Mouse (Mus musculus): ENCODE measurements around the gene Zfp579. TPM values are rescaled to one million over a fixed set of nuclear protein-coding genes. Genes with fewer than 3 reads are reported as not detected.
A peak's percentile ranks its signal among the peaks of the same experiment; 100 is the strongest.

Zfp579 gene
- polyA plus RNA-seq, 2 experiments: 30.3 to 97.6 TPM

DNA sequence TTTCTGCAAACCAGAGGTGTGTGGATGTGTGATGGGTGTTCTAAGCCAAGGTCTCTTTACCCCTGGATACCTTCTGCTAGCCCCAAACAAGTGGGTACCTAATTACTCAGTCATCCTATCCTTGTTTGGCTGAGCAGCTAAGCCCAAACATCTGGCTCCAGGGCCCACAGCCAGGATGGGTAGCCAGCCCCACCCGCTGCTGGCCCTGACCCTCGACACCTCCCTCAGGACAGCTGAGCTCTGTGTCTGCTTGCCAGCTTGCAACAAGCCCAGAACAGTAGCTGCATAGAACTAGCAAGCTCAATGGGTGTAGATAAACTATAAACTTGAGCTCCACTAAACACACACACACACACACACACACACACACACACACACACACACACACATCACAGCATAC lies 48.1 kb downstream of the Zfp579 start:
- Histone ChIP-seq H3K4me2 (replicated peaks; ENCODE audit: low read depth, low read length, severe bottlenecking) (no peak overlapping the region), H3K9me3 (ENCODE audit: control insufficient read depth, low read length) (no peaks in the 10 kb centered on the region), H3K4me1 (ENCODE audit: control insufficient read depth, insufficient read depth, low read length) (no peaks in the 10 kb centered on the region), H3K9ac (ENCODE audit: low read depth, low read length, severe bottlenecking) (no peak overlapping the region), H3K27me3 (ENCODE audit: control insufficient read depth, insufficient read depth, low read length) (no peaks in the 10 kb centered on the region), H3K36me3 (ENCODE audit: control insufficient read depth, insufficient read depth, low read length) (no peaks in the 10 kb centered on the region), H3K4me3 (replicated peaks; ENCODE audit: low read length) (no peak overlapping the region), H3K27ac (replicated peaks; ENCODE audit: low read depth, low read length) (no peak overlapping the region)
- ATAC-seq (ENCODE audit: low FRiP score, low read depth): no peak; the same call in 1 of the 2 replicates
- TF ChIP-seq POLR2A (IDR thresholded peaks at IDR 0.05; ENCODE audit: borderline replicate concordance, extremely low read depth, insufficient read depth, insufficient read length): no peak
- 0% methylated on average over 1 of the region's 2 CpGs for WGBS
- DNase-seq (ENCODE audit: low spot score): no peak

DNA sequence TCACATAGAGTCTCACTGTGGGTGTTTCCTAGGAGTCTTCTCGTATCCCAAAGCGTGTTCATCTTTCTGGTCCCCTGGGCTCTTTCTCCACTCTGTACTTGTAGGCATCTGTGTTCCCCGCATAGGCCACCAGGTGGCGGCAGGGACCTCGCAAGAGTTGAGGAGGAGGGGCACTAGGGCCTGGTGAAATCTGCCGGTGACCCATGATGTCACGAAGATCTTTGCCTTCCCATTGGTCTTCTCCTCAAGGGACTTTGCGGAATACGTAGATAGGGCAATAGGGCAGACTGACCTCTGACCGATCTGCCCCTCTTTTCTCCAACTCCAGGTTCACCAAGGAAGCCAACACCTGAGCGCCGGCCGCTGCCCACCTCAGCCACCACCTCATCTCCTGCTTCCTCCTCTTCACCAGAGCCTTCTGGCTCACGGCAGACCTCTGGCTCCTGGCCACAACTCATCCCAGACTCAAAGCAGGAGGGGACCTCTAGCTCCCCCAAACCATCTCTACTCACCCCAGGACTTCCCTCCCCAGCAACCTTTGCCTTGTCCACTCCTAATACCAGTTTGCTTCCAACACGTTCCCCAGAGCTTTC lies 52.6 kb downstream of the Zfp579 start:
- H3K4me2 ChIP-seq (replicated peaks; ENCODE audit: low read depth, low read length, severe bottlenecking): peak overlapping the region; percentile 45
- peak; percentile 87 for ATAC-seq (ENCODE audit: low FRiP score, low read depth)
- H3K27ac ChIP-seq (replicated peaks; ENCODE audit: low read depth, low read length): no peak overlapping the region
- no peaks in the 10 kb centered on the region for H3K4me1 ChIP-seq (ENCODE audit: control insufficient read depth, insufficient read depth, low read length)
- H3K4me3 ChIP-seq (replicated peaks; ENCODE audit: low read length): peak overlapping the region; percentile 29
- H3K36me3 ChIP-seq (ENCODE audit: control insufficient read depth, insufficient read depth, low read length): no peaks in the 10 kb centered on the region
- 18% methylated on average over 15 of the region's 15 CpGs for WGBS
- no peak overlapping the region for H3K9ac ChIP-seq (ENCODE audit: low read depth, low read length, severe bottlenecking)
- H3K9me3 ChIP-seq (ENCODE audit: control insufficient read depth, low read length): no peaks in the 10 kb centered on the region
- no peak for TF ChIP-seq POLR2A (IDR thresholded peaks at IDR 0.05; ENCODE audit: borderline replicate concordance, extremely low read depth, insufficient read depth, insufficient read length)
- peak; percentile 90 for DNase-seq (ENCODE audit: low spot score)
- H3K27me3 ChIP-seq (ENCODE audit: control insufficient read depth, insufficient read depth, low read length): no peaks in the 10 kb centered on the region

DNA sequence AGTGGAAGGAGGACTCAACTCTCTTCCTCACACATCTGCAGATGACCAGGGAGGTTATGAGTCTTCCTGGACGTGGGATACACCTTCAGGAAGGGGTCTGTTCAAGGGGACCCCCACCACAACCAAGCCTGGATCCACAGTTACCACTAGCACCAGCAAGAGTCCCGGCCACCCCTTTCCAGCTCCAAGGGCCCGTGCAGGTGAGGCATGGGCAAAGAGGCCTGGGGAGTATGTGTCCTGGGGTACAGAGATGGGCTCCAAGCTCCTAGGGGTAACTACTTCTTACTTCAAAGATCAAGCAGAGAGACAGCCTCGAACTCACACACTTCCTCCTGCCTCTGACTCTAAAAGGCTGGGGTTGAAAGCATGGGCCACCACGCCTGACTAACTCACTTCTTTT lies 53.3 kb downstream of the Zfp579 start:
- Histone ChIP-seq H3K4me2 (replicated peaks; ENCODE audit: low read depth, low read length, severe bottlenecking) (no peak overlapping the region), H3K4me3 (replicated peaks; ENCODE audit: low read length) (no peak overlapping the region), H3K27me3 (ENCODE audit: control insufficient read depth, insufficient read depth, low read length) (no peaks in the 10 kb centered on the region), H3K36me3 (ENCODE audit: control insufficient read depth, insufficient read depth, low read length) (no peaks in the 10 kb centered on the region), H3K27ac (replicated peaks; ENCODE audit: low read depth, low read length) (no peak overlapping the region), H3K9ac (ENCODE audit: low read depth, low read length, severe bottlenecking) (no peak overlapping the region), H3K9me3 (ENCODE audit: control insufficient read depth, low read length) (no peaks in the 10 kb centered on the region), H3K4me1 (ENCODE audit: control insufficient read depth, insufficient read depth, low read length) (no peaks in the 10 kb centered on the region)
- ATAC-seq (ENCODE audit: low FRiP score, low read depth): no peak
- WGBS: 37% methylated on average over 5 of the region's 5 CpGs
- no peak for TF ChIP-seq POLR2A (IDR thresholded peaks at IDR 0.05; ENCODE audit: borderline replicate concordance, extremely low read depth, insufficient read depth, insufficient read length)
- DNase-seq (ENCODE audit: low spot score): no peak

DNA sequence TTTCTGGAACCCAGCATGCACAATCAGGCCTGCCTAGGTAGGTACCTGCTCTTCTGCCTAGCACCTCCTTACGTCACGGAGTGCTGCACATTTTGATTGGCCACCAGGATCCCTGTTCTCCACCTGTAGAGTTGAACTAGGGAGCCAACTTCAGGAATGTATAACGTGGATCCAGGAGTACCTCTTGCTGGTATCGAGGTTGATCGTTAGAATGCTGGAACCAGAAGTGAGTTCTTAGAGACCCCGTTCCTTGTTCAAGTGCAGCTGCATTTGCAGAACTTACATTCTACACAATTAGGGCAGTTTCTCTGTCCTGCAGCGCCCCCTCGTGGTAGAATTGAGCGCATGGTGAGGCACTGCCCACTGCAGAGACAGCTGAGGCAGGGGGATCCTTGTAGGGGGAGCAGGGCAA lies 55.9 kb downstream of the Zfp579 start:
- Histone ChIP-seq H3K9me3 (ENCODE audit: control insufficient read depth, low read length) (no peaks in the 10 kb centered on the region), H3K27me3 (ENCODE audit: control insufficient read depth, insufficient read depth, low read length) (no peaks in the 10 kb centered on the region), H3K9ac (ENCODE audit: low read depth, low read length, severe bottlenecking) (no peak overlapping the region), H3K4me1 (ENCODE audit: control insufficient read depth, insufficient read depth, low read length) (no peaks in the 10 kb centered on the region), H3K4me2 (replicated peaks; ENCODE audit: low read depth, low read length, severe bottlenecking) (no peak overlapping the region), H3K4me3 (replicated peaks; ENCODE audit: low read length) (no peak overlapping the region), H3K36me3 (ENCODE audit: control insufficient read depth, insufficient read depth, low read length) (no peaks in the 10 kb centered on the region), H3K27ac (replicated peaks; ENCODE audit: low read depth, low read length) (no peak overlapping the region)
- no peak for TF ChIP-seq POLR2A (IDR thresholded peaks at IDR 0.05; ENCODE audit: borderline replicate concordance, extremely low read depth, insufficient read depth, insufficient read length)
- ATAC-seq (ENCODE audit: low FRiP score, low read depth) (0 out of 2 replicates have a peak, but pooled peaks have one; percentile 42), DNase-seq (ENCODE audit: low spot score) (peak; percentile 77)
- 15% methylated on average over 9 of the region's 9 CpGs for WGBS

DNA sequence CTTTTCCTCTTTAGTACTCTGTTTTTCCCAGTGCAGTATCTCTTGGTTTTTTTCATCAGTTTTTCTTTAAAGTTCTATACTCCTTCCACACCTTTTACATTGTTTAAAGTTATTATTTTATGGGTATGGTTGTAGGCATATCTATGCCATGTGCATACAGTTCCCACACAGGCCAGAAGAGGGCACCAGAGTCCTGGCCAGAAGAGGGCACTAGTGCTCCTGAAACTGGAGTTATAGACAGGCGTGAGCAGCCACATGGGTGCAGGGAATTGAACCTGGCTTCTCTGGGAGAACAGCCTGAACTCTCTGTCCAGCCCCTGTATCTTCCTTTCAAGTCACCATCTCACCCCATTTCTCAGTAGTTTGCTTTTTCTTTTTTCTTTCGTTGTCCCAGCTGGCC lies 57.5 kb downstream of the Zfp579 start:
- DNase-seq (ENCODE audit: low spot score) (no peak), ATAC-seq (ENCODE audit: low FRiP score, low read depth) (no peak)
- Histone ChIP-seq H3K9me3 (ENCODE audit: control insufficient read depth, low read length) (no peaks in the 10 kb centered on the region), H3K27me3 (ENCODE audit: control insufficient read depth, insufficient read depth, low read length) (no peaks in the 10 kb centered on the region), H3K27ac (replicated peaks; ENCODE audit: low read depth, low read length) (no peak overlapping the region), H3K36me3 (ENCODE audit: control insufficient read depth, insufficient read depth, low read length) (no peaks in the 10 kb centered on the region), H3K9ac (ENCODE audit: low read depth, low read length, severe bottlenecking) (no peak overlapping the region), H3K4me1 (ENCODE audit: control insufficient read depth, insufficient read depth, low read length) (no peaks in the 10 kb centered on the region), H3K4me2 (replicated peaks; ENCODE audit: low read depth, low read length, severe bottlenecking) (no peak overlapping the region), H3K4me3 (replicated peaks; ENCODE audit: low read length) (no peak overlapping the region)
- no peak for TF ChIP-seq POLR2A (IDR thresholded peaks at IDR 0.05; ENCODE audit: borderline replicate concordance, extremely low read depth, insufficient read depth, insufficient read length)
- 41% methylated on average over 2 of the region's 2 CpGs for WGBS
